Mouse (Mus musculus) hindbrain, embryonic 14.5 days (tissue): ENCODE measurements around the gene Papss2. TPM values are rescaled to one million over a fixed set of nuclear protein-coding genes. Genes with fewer than 3 reads are reported as not detected.

Experiments used
- ATAC-seq: fragments of 200-750 bp; cut with Nextera tagmentation; 2 replicates; pipeline ENCODE4 v1.8.0; 2017; ENCODE audit warnings: moderate number of reproducible peaks, mild to moderate bottlenecking, moderate TSS enrichment, moderate library complexity; ENCODE audit not compliant: low FRiP score
- DNase-seq: peaks from one replicate; pipeline ENCODE4 v3.0.0-alpha.2; 2015; ENCODE audit warnings: low spot score
- H3K27ac ChIP-seq: fragments of 300-500 bp; sonication (generic); 2 replicates; pipeline ENCODE4 v1.5.1; 2014; ENCODE audit warnings: mild to moderate bottlenecking, moderate library complexity
- H3K27me3 ChIP-seq: fragments of 300-500 bp; sonication (generic); 2 replicates; pipeline ENCODE4 v1.6.1; 2014; ENCODE audit warnings: mild to moderate bottlenecking, low read length, mixed read lengths; ENCODE audit not compliant: control insufficient read depth, insufficient read depth
- H3K36me3 ChIP-seq: fragments of 300-500 bp; sonication (generic); replicated peaks from 2 replicates; pipeline ENCODE4 v1.6.1; 2014; ENCODE audit not compliant: control insufficient read depth, insufficient read depth
- H3K4me1 ChIP-seq: fragments of 300-500 bp; sonication (generic); replicated peaks from 2 replicates; pipeline ENCODE4 v1.6.1; 2014; ENCODE audit warnings: antibody characterized with exemption, low read length, mixed read lengths; ENCODE audit not compliant: control insufficient read depth, insufficient read depth
- H3K4me2 ChIP-seq: fragments of 300-500 bp; sonication (generic); replicated peaks from 2 replicates; pipeline ENCODE4 v1.6.1; 2014; ENCODE audit warnings: mild to moderate bottlenecking, moderate library complexity
- H3K4me3 ChIP-seq: fragments of 300-500 bp; sonication (generic); replicated peaks from 2 replicates; pipeline ENCODE4 v1.5.1; 2014; ENCODE audit warnings: mild to moderate bottlenecking, low read length
- H3K9ac ChIP-seq: fragments of 300-500 bp; sonication (generic); 2 replicates; pipeline ENCODE4 v1.6.1; 2014
- H3K9me3 ChIP-seq: fragments of 300-500 bp; sonication (generic); 2 replicates; pipeline ENCODE4 v1.6.1; 2016; ENCODE audit warnings: low read length; ENCODE audit not compliant: control insufficient read depth
- WGBS: fragments of 180-500 bp; shearing (Covaris S2); extraction: QIAGEN DNeasy Blood & Tissue Kit; methylation state at CpG from one replicate; pipeline ENCODE4 v1.1.7; 2014; 5-methylcytosine and 5-hydroxymethylcytosine counted together
- polyA plus RNA-seq: library from polyadenylated mRNA; unstranded; fragments of >200 nt; fragmentation: Nextera tagmentation; extraction: Ambion mirVana; gene quantifications from 2 replicates; pipeline ENCODE4 v1.2.1, GENCODE M21; 2014

Gene Papss2
- polyA plus RNA-seq, 1 experiment from 2014 or later = 1.8 TPM

GRCm38 (mm10) chr19:32587727-32588126 lies 7.9 kb upstream of the Papss2 start:
- WGBS = 60% methylated on average over 6 of the region's 6 CpGs
- no peak overlapping the region for H3K4me3 ChIP-seq
- H3K4me2 ChIP-seq = no peak overlapping the region
- H3K9ac ChIP-seq = no peak overlapping the region
- H3K27me3 ChIP-seq = no peaks in the 10 kb centered on the region
- DNase-seq = no peak
- ATAC-seq = no peak
- H3K36me3 ChIP-seq = no peaks in the 10 kb centered on the region
- H3K9me3 ChIP-seq = no peaks in the 10 kb centered on the region
- no peak overlapping the region for H3K27ac ChIP-seq
- no peaks in the 10 kb centered on the region for H3K4me1 ChIP-seq

- no peaks in the 10 kb centered on the region for H3K9me3 ChIP-seq
- DNase-seq (no peak), ATAC-seq (no peak)
- H3K27me3 ChIP-seq = peaks cover 27% of the 10 kb centered on the region
- H3K36me3 ChIP-seq = no peaks in the 10 kb centered on the region
- H3K9ac ChIP-seq = no peak overlapping the region
- H3K4me1 ChIP-seq = 0 out of 2 replicates have a peak, but pooled peaks cover 6% of the 10 kb centered on the region
- no peak overlapping the region for H3K4me2 ChIP-seq
- H3K27ac ChIP-seq = no peak overlapping the region
- WGBS = 95% methylated on average over 7 of the region's 7 CpGs
- H3K4me3 ChIP-seq = no peak overlapping the region
Measured at GRCm38 (mm10) chr19:32592749-32593148, 2.8 kb upstream of the Papss2 start.

- Histone ChIP-seq H3K4me2 (no peak overlapping the region), H3K9ac (no peak overlapping the region), H3K4me1 (0 out of 2 replicates have a peak, but pooled peaks cover 6% of the 10 kb centered on the region), H3K27ac (no peak overlapping the region), H3K27me3 (peaks cover 31% of the 10 kb centered on the region), H3K9me3 (no peaks in the 10 kb centered on the region), H3K4me3 (no peak overlapping the region), H3K36me3 (no peaks in the 10 kb centered on the region)
- DNase-seq = no peak
- 81% methylated on average over 5 of the region's 5 CpGs for WGBS
- ATAC-seq = no peak
Measured at GRCm38 (mm10) chr19:32593870-32594269, 1.7 kb upstream of the Papss2 start.

GRCm38 (mm10) chr19:32595131-32595505 lies 472 bp upstream of the Papss2 start:
- Histone ChIP-seq H3K36me3 (no peaks in the 10 kb centered on the region), H3K27ac (no peak overlapping the region), H3K9me3 (no peaks in the 10 kb centered on the region), H3K4me1 (0 out of 2 replicates have a peak, but pooled peaks cover 6% of the 10 kb centered on the region), H3K4me3 (peak overlapping the region; percentile 50), H3K27me3 (peaks cover 31% of the 10 kb centered on the region), H3K4me2 (peak overlapping the region; percentile 86), H3K9ac (peak overlapping the region; percentile 44)
- no peak for DNase-seq
- 27% methylated on average over 8 of the region's 8 CpGs for WGBS
- peak; percentile 48; the same call in 1 of the 2 replicates for ATAC-seq

GRCm38 (mm10) chr19:32599006-32599405 lies 3.4 kb downstream of the Papss2 start:
- Histone ChIP-seq H3K9me3 (no peaks in the 10 kb centered on the region), H3K27ac (no peak overlapping the region), H3K4me3 (no peak overlapping the region), H3K9ac (no peak overlapping the region), H3K4me1 (0 out of 2 replicates have a peak, but pooled peaks cover 6% of the 10 kb centered on the region), H3K27me3 (peaks cover 31% of the 10 kb centered on the region), H3K36me3 (no peaks in the 10 kb centered on the region), H3K4me2 (no peak overlapping the region)
- no peak for DNase-seq
- WGBS = 79% methylated on average over 7 of the region's 7 CpGs
- ATAC-seq = no peak

GRCm38 (mm10) chr19:32599436-32599835 lies 3.8 kb downstream of the Papss2 start:
- ATAC-seq (no peak), DNase-seq (no peak)
- H3K9ac ChIP-seq = no peak overlapping the region
- WGBS = 82% methylated on average over 5 of the region's 5 CpGs
- H3K4me2 ChIP-seq = no peak overlapping the region
- 0 out of 2 replicates have a peak, but pooled peaks cover 6% of the 10 kb centered on the region for H3K4me1 ChIP-seq
- no peak overlapping the region for H3K27ac ChIP-seq
- H3K36me3 ChIP-seq = no peaks in the 10 kb centered on the region
- H3K27me3 ChIP-seq = peaks cover 27% of the 10 kb centered on the region
- H3K9me3 ChIP-seq = no peaks in the 10 kb centered on the region
- no peak overlapping the region for H3K4me3 ChIP-seq

GRCm38 (mm10) chr19:32601033-32601770 lies 5.6 kb downstream of the Papss2 start:
- no peak overlapping the region for H3K4me2 ChIP-seq
- no peaks in the 10 kb centered on the region for H3K36me3 ChIP-seq
- H3K9ac ChIP-seq = no peak overlapping the region
- H3K9me3 ChIP-seq = no peaks in the 10 kb centered on the region
- H3K4me1 ChIP-seq = 0 out of 2 replicates have a peak, but pooled peaks cover under 1% of the 10 kb centered on the region
- peaks cover 12% of the 10 kb centered on the region for H3K27me3 ChIP-seq
- H3K4me3 ChIP-seq = no peak overlapping the region
- 67% methylated on average over 6 of the region's 6 CpGs for WGBS
- H3K27ac ChIP-seq = no peak overlapping the region
- no peak for ATAC-seq
- DNase-seq = no peak

- Histone ChIP-seq H3K36me3 (no peaks in the 10 kb centered on the region), H3K27me3 (0 out of 2 replicates have a peak, but pooled peaks cover 3% of the 10 kb centered on the region), H3K4me3 (no peak overlapping the region), H3K27ac (no peak overlapping the region), H3K9me3 (no peaks in the 10 kb centered on the region), H3K9ac (no peak overlapping the region), H3K4me1 (no peaks in the 10 kb centered on the region), H3K4me2 (no peak overlapping the region)
- 100% methylated on average over 1 of the region's 1 CpGs for WGBS
- ATAC-seq (no peak), DNase-seq (no peak)
Measured at GRCm38 (mm10) chr19:32603466-32603865, 7.9 kb downstream of the Papss2 start.

GRCm38 (mm10) chr19:32604127-32604526 lies 8.5 kb downstream of the Papss2 start:
- H3K4me3 ChIP-seq = no peak overlapping the region
- no peak overlapping the region for H3K4me2 ChIP-seq
- H3K27ac ChIP-seq = no peak overlapping the region
- H3K9me3 ChIP-seq = no peaks in the 10 kb centered on the region
- no peak overlapping the region for H3K9ac ChIP-seq
- DNase-seq = no peak
- no peak for ATAC-seq
- no peaks in the 10 kb centered on the region for H3K27me3 ChIP-seq
- no peaks in the 10 kb centered on the region for H3K4me1 ChIP-seq
- no peaks in the 10 kb centered on the region for H3K36me3 ChIP-seq
- WGBS = 69% methylated on average over 8 of the region's 8 CpGs
